Mouse (Mus musculus) urinary bladder, postnatal 25 days (tissue): ENCODE measurements around the gene Rell1.
"Not testable (repeated sequence)": the region's sequence is repeated elsewhere in the genome, so short reads cannot be mapped to it uniquely, and the experiment has no call there.

Source experiments
- DNase-seq: peaks from one replicate; pipeline ENCODE4 v3.0.0; 2022; ENCODE audit warnings: low spot score

The Rell1 gene

GRCm38 (mm10) chr5:63897001-63897819, 71.5 kb downstream of the Rell1 start:
- not testable (repeated sequence) for DNase-seq

GRCm38 (mm10) chr5:63891912-63892311, 76.8 kb downstream of the Rell1 start:
- no peak for DNase-seq

GRCm38 (mm10) chr5:63891241-63891640, 77.5 kb downstream of the Rell1 start:
- no peak for DNase-seq

- no peak for DNase-seq
Observed at GRCm38 (mm10) chr5:63887111-63887510, 81.6 kb downstream of the Rell1 start.

GRCm38 (mm10) chr5:63886709-63887108, 82.0 kb downstream of the Rell1 start:
- no peak for DNase-seq

GRCm38 (mm10) chr5:63886292-63886691, 82.4 kb downstream of the Rell1 start:
- no peak for DNase-seq

GRCm38 (mm10) chr5:63879026-63879425, 89.7 kb downstream of the Rell1 start:
- no peak for DNase-seq

- no peak for DNase-seq
Observed at GRCm38 (mm10) chr5:63876081-63876480, 92.6 kb downstream of the Rell1 start.

- peak; percentile 32 for DNase-seq
Observed at GRCm38 (mm10) chr5:63874880-63875279, 93.8 kb downstream of the Rell1 start.

- no peak for DNase-seq
Observed at GRCm38 (mm10) chr5:63872176-63872932, 96.3 kb downstream of the Rell1 start.

- DNase-seq, result no peak
Observed at GRCm38 (mm10) chr5:63867421-63867820, 101.3 kb downstream of the Rell1 start.

- DNase-seq, result no peak
Observed at GRCm38 (mm10) chr5:63858901-63859300, 109.8 kb downstream of the Rell1 start.
